Mouse (Mus musculus): ENCODE data around the gene Vmn1r47. TPM values are rescaled to one million over a fixed set of nuclear protein-coding genes. Genes with fewer than 3 reads are reported as not detected.
"Not testable (repeated sequence)": the region's sequence is repeated elsewhere in the genome, so short reads cannot be mapped to it uniquely, and the experiment has no call there.

Gene Vmn1r47
- not detected in 2 replicates for polyA plus RNA-seq (2012; rRNA removed)

DNA sequence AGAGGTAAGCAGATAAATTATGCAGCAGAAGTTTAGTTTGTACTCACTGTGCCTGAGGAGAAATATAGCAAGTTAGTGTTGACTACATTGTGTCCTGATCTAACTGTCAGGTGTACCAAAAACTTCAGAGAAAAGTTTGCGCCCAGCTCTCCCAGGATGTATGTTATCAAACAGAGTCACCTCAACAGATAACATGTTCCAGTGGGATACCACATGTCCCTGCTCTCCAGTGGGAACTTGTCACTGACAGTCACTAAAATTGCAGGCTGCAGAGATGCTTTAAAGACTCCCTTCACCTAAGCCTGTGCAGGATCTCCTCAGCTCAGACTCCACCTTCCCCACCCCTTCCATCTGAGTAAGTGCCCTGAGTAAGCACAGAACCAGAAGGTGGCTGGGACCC, at the start of gene Vmn1r47:
Vmn1r47 (plus strand) TSS at position 301 of the 400 bp plus-strand sequence.
- not testable (repeated sequence) for H3K4me1 ChIP-seq (ENCODE audit: control insufficient read depth, insufficient read depth, low read length); H3K36me3 ChIP-seq (ENCODE audit: control insufficient read depth, insufficient read depth, low read length); H3K27me3 ChIP-seq (ENCODE audit: control insufficient read depth, insufficient read depth, low read length); H3K27ac ChIP-seq (ENCODE audit: control insufficient read depth, insufficient read depth, low read depth, low read length); H3K4me3 ChIP-seq (ENCODE audit: control insufficient read depth, low read depth, low read length)

DNA sequence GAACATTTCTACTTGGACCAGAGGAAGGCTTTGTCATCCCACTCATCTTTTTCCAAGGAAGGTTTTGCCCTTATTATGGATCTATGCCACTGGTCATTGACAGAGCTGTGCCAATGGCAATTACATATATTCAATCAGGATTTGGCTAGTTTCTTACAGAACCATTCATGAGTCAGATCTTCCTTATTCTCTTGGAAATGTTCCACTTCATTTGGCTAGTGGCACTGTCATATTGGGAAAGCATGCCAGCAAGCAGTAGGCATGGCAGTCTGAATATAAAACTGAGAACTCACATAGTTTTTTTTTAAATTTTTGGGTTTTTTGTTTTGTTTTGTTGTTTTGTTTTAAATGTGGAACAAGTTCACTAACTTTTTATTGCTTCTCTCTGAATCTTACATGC, 49.6 kb upstream of the Vmn1r47 start:
- Histone ChIP-seq H3K27me3 (ENCODE audit: control insufficient read depth, insufficient read depth, low read length) (no peaks in the 10 kb centered on the region), H3K4me1 (ENCODE audit: control insufficient read depth, insufficient read depth, low read length) (no peaks in the 10 kb centered on the region), H3K27ac (ENCODE audit: control insufficient read depth, insufficient read depth, low read depth, low read length) (no peak overlapping the region), H3K36me3 (ENCODE audit: control insufficient read depth, insufficient read depth, low read length) (no peaks in the 10 kb centered on the region), H3K4me3 (ENCODE audit: control insufficient read depth, low read depth, low read length) (no peak overlapping the region)
- TF ChIP-seq CTCF (IDR thresholded peaks at IDR 0.05; ENCODE audit: control insufficient read depth, insufficient read depth, insufficient replicate concordance, low read depth, low read length) = no peak
- TF ChIP-seq POLR2A (IDR thresholded peaks at IDR 0.05; ENCODE audit: control insufficient read depth, low read depth, low read length) = no peak

DNA sequence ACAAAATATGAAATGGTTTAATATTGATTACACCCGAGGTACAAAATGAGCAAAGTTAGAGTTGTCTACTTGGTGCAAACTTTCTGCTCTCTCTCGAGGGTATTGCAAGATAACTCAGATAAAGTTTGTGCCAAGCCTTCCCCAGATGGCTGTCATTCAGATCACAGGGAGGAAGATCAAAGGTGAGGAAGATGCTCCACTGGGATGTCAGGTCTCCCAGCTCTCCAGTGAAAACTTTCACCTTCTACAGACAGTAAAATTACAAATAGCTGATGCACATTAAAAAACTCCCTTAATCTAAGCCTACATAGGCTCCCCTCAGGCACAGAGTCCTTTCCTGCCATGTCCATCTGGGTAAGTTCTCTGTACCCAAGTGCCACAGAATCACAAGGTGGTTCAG, 46.9 kb upstream of the Vmn1r47 start, which contains the start of gene Vmn1r46:
Vmn1r46 (plus strand) TSS at position 301 of the 400 bp plus-strand sequence.
- Histone ChIP-seq H3K4me1 (ENCODE audit: control insufficient read depth, insufficient read depth, low read length) (no peaks in the 10 kb centered on the region), H3K27me3 (ENCODE audit: control insufficient read depth, insufficient read depth, low read length) (no peaks in the 10 kb centered on the region), H3K4me3 (ENCODE audit: control insufficient read depth, low read depth, low read length) (no peak within 1 kb of the TSS), H3K36me3 (ENCODE audit: control insufficient read depth, insufficient read depth, low read length) (no peaks in the 10 kb centered on the region), H3K27ac (ENCODE audit: control insufficient read depth, insufficient read depth, low read depth, low read length) (no peak within 1 kb of the TSS)
- TF ChIP-seq CTCF (IDR thresholded peaks at IDR 0.05; ENCODE audit: control insufficient read depth, insufficient read depth, insufficient replicate concordance, low read depth, low read length) (no peak), POLR2A (IDR thresholded peaks at IDR 0.05; ENCODE audit: control insufficient read depth, low read depth, low read length) (no peak)

DNA sequence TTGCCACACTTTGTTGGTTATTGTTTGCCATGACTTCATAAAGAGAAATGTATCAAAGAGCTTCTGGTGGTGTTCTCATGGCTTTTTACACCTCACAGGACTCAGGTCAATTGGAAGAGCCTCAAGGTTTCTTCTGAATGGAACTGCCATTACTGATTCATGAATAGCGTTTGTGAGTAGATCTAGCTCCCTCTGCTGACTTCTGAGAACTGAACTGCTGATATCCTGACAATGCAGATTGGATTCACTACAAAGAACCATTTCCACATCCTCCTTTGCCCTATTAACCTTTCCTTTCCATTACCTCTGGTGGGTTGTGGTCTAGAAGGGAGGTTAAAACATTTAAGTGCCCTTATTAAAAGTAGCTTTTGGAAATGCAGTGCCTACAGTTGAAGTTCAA, 30.0 kb upstream of the Vmn1r47 start:
- H3K36me3 ChIP-seq (ENCODE audit: control insufficient read depth, insufficient read depth, low read length) = no peaks in the 10 kb centered on the region
- H3K4me1 ChIP-seq (ENCODE audit: control insufficient read depth, insufficient read depth, low read length) = no peaks in the 10 kb centered on the region
- no peak overlapping the region for H3K27ac ChIP-seq (ENCODE audit: control insufficient read depth, insufficient read depth, low read depth, low read length)
- no peaks in the 10 kb centered on the region for H3K27me3 ChIP-seq (ENCODE audit: control insufficient read depth, insufficient read depth, low read length)
- TF ChIP-seq POLR2A (IDR thresholded peaks at IDR 0.05; ENCODE audit: control insufficient read depth, low read depth, low read length) = no peak
- no peak for TF ChIP-seq CTCF (IDR thresholded peaks at IDR 0.05; ENCODE audit: control insufficient read depth, insufficient read depth, insufficient replicate concordance, low read depth, low read length)
- no peak overlapping the region for H3K4me3 ChIP-seq (ENCODE audit: control insufficient read depth, low read depth, low read length)

DNA sequence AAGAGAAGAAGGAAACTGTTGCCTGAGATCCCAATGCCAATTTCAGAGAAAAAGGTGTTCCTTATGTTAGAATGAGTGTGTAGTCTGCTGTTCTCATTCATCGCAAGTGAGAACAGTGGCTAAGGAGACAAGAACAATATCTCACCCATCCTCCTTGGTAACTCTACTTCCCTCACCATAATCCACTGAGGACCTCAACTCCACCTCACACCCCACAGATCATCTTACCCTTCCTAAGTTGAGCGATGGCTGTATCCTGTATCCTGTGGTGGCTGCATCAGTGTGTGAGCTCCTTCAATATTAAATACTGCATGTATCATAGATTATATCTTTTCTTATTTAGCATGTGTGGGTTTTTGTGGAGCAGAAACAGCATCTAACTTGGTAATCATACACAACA, 20.8 kb downstream of the Vmn1r47 start, which contains the start of gene Vmn1r48:
Vmn1r48 (minus strand) TSS at position 101 of the 400 bp plus-strand sequence.
- not testable (repeated sequence) for H3K27me3 ChIP-seq (ENCODE audit: control insufficient read depth, insufficient read depth, low read length); H3K4me1 ChIP-seq (ENCODE audit: control insufficient read depth, insufficient read depth, low read length); H3K4me3 ChIP-seq (ENCODE audit: control insufficient read depth, low read depth, low read length); H3K36me3 ChIP-seq (ENCODE audit: control insufficient read depth, insufficient read depth, low read length); H3K27ac ChIP-seq (ENCODE audit: control insufficient read depth, insufficient read depth, low read depth, low read length)

Other genes starting within 250 kb of the Vmn1r47 start
- 0.05 and 0.06 TPM in 2 replicates for gene Vmn1r42, start 139.7 kb upstream of the Vmn1r47 start, polyA plus RNA-seq (2012; rRNA removed)
- gene Vmn1r43, start 139.7 kb upstream of the Vmn1r47 start, polyA plus RNA-seq (2012; rRNA removed) = 0.93 and 1.2 TPM in 2 replicates
- 0.09 and 0.41 TPM in 2 replicates for gene Vmn1r44, start 132.5 kb upstream of the Vmn1r47 start, polyA plus RNA-seq (2012; rRNA removed)
- not detected in 2 replicates for gene Vmn1r45, start 75.5 kb upstream of the Vmn1r47 start, polyA plus RNA-seq (2012; rRNA removed)
- not detected in 2 replicates for gene Vmn1r46, start 46.8 kb upstream of the Vmn1r47 start, polyA plus RNA-seq (2012; rRNA removed)
- not detected in 2 replicates for gene Vmn1r48, start 20.7 kb downstream of the Vmn1r47 start, polyA plus RNA-seq (2012; rRNA removed)
- not detected in 2 replicates for gene Vmn1r49, start 62.4 kb downstream of the Vmn1r47 start, polyA plus RNA-seq (2012; rRNA removed)
- not detected in 2 replicates for gene Vmn1r50, start 85.3 kb downstream of the Vmn1r47 start, polyA plus RNA-seq (2012; rRNA removed)
- not detected in 2 replicates for gene Vmn1r51, start 106.4 kb downstream of the Vmn1r47 start, polyA plus RNA-seq (2012; rRNA removed)
- not detected in 2 replicates for gene Vmn1r52, start 158.7 kb downstream of the Vmn1r47 start, polyA plus RNA-seq (2012; rRNA removed)
- not detected in 2 replicates for gene V1ra8, start 186.6 kb downstream of the Vmn1r47 start, polyA plus RNA-seq (2012; rRNA removed)
- 0.42 and 0.94 TPM in 2 replicates for gene Vmn1r53, start 208.3 kb downstream of the Vmn1r47 start, polyA plus RNA-seq (2012; rRNA removed)
- not detected in 2 replicates for gene Vmn1r54, start 230.2 kb downstream of the Vmn1r47 start, polyA plus RNA-seq (2012; rRNA removed)